Mouse (Mus musculus): ENCODE measurements around the gene Kl. TPM values are rescaled to one million over a fixed set of nuclear protein-coding genes. Genes with fewer than 3 reads are reported as not detected.

Kl gene
- total RNA-seq, 2 experiments from 2014 or later: 11.5 to 11.7 TPM

DNA sequence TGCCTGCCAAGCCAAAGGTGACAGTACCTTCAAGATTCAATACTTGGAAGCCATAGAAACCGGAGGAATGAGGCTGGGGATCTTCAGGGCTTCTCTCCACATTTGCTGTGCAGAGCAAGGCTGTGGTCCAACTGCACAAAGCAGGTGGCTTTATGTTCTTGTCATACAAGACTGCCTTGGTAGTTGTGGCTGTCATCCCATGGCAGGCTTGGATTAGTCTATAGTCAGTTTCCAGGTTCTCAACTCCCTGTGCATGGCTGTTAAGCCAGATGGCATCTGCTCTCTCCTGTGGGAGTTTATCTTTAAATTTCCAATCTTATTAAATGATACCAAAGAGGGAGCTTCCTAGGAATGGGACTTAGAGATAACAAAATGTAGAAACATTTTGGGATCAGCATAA is 9.2 kb downstream of the Kl start:
- peak in 1 of 2 experiments; percentile 45 for DNase-seq (ENCODE audit: low spot score in 2 of 2)

DNA sequence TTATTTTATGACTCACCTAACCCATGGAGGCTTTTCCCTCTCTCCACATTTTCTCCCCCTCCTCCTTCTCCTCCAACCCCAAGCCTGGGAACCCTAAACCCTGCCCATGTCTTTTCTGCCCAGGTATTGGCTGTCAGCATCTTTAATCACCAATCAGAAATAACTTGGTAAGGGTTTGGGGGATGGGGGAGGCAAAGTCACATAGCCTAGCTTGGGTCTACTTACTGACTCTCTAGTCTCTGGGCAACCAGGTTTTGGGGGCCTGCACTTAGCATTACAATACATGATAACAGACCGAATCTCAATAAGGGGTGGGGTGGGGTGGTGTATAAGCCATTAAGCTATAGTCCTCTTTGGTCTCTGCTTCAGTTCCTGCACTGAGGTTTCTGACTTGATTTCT is 10.3 kb downstream of the Kl start:
- no peak for DNase-seq (ENCODE audit: low spot score in 2 of 2)

DNA sequence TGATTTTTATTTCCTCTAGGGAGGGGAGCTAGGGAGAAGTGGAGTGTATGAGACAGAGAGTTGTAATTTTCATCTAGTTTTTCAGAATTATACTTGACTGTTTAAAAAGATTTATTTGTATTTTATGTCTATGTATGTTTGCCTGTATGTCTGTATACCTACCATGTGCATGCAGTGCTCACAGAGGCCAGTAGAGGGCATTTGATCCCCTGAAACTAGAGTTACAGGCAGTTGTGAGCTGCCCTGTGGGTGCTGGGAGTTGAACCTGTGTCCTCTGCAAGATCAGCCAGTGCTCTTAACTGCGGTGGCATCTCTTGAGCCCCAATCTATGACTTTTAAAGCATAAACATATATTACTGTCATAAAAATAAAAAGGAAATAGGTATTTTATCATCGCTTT is 15.5 kb downstream of the Kl start:
- no peak for DNase-seq (ENCODE audit: low spot score in 2 of 2)

DNA sequence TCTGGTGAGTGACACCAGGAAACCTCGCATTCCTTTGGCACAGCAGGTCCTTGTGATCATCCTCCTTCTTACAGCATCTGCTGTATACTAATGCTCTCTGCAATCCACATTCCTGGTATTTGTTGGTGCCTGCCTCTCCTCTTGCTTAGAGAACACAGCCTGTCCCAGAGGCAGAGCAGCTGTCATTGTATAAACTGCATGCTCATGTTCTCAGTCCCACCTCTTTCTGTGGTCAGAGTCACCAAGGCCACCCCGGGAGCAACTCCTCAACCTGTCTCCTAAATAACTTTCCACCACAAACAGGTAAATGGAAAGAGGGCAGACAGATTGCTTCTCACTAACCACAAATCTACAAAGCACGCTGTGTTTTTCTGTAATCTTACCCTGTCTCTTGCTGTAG is 18.1 kb downstream of the Kl start:
- peak in 1 of 2 experiments; percentile 39 for DNase-seq (ENCODE audit: low spot score in 2 of 2)

DNA sequence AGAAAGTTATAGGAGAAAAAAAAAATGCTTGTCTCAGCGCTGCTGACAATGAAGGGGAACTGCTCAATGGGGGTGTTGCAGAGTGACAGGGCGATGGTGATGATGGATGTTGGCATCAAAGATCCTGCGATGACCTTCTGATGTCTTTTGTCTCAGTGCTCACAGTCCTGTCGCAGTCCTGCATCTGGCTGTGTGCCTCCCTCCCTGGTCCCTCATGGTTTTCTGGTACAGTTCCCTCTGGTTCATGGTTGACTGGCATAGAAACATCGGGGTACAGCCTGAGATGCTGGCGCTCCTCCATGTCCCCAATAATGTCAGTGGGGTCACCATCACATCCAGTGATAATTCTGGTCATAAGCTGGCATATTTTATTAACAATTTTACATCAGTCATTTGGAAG is 18.7 kb downstream of the Kl start:
- no peak for DNase-seq (ENCODE audit: low spot score in 2 of 2)

DNA sequence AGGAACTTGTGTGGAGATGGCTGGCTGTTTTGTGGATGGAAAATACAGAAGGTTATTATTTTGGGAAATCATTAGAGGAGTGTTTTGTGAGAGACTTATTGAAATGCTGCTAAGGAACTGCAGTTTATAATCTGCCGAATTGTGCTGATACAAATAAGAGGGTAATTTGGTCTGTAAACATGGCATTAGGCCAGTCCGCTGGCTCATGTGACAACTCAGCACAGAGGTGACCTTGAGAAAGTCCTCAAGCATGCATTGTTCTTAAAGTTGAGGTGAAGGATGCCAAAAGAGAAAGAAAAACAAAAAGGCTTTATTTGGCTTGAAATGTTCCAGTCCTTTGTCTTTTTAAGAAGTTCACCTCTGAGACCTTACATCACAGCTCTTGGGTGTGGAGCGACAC is 21.8 kb downstream of the Kl start:
- no peak for DNase-seq (ENCODE audit: low spot score in 2 of 2)

DNA sequence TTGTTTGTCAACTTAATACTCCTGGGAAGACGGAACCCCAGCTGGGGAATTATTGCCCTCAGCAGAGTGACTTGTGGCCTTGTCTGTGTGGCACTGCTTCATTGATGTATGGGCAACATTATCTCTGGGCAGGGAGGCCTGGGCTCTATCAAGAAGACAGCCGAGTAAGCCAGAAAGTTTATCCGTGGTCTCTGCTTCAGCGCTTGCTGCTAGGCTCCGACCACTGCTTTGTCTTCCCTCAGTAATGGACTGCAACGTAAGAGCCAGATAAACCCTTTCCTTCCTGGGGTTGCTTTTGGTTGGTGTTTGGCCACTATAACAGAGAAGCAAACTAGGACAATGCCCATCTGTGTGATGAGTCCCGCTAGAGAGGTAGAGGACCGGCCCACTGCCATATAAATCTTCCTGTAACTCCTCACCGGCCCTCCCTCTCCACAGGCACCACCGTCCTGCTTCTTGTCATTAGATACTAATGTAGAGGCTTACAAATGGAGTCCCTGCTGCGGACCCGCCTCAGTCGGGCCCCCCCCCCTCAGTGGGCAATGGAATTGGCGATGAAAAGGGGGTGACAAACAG is 25.1 kb downstream of the Kl start:
- no peak for DNase-seq (ENCODE audit: low spot score in 2 of 2)

DNA sequence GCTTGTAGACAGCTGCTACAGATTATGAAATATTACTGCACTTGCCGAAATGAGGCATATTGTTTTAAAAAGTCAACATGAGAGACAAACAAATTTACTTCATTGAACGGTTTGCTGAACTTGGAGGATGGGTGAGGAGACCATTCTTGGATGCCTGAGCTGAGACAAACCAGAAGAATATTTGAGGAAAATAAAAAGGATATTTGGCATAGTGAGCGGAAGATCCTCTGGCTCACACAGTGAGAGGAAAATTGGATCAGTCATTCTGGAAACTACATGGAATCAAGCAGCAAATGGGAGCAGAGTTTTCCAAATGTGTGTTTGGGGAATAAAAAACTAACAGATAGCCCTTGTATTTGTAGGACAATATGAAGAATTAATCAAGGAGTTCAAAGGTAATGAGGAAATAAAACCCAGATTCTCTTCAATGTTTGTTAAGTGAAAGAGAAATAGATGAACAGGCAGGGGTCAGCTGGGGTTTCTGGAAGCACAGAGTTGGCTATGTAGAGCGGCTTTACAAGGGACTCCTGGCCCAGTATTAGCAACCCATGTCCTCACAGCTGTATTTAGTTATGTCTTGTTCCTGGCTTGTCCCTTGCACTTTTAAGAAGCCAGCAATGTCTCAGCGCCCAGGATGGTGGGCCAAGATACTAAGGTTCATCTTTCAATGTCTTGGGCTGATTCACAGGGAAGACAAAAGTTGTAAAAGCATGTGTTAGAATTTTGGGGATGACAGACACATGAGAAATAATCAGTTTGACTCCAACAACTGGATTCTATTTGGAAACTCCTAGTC is 27.1 kb downstream of the Kl start:
- DNase-seq (ENCODE audit: low spot score in 2 of 2): no peak

DNA sequence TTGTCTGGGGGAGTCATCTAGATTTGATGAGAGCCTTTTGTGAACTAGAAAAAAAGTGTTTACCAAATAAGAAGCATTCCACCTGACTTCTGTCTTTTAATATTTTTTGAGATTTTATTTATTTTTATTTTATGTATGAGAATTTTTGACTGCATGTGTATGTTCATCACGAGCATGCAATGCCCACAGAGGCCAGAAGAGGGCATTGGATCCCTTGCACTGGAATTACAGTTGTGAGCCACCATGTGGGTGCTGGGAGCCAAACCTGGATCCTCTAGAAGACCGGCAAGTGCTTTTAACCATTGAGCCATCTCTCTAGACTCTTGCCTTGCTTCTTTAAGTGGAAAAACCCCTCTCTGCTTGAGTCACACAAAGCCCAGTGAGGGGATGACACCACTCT is 29.7 kb downstream of the Kl start:
- no peak for DNase-seq (ENCODE audit: low spot score in 2 of 2)

DNA sequence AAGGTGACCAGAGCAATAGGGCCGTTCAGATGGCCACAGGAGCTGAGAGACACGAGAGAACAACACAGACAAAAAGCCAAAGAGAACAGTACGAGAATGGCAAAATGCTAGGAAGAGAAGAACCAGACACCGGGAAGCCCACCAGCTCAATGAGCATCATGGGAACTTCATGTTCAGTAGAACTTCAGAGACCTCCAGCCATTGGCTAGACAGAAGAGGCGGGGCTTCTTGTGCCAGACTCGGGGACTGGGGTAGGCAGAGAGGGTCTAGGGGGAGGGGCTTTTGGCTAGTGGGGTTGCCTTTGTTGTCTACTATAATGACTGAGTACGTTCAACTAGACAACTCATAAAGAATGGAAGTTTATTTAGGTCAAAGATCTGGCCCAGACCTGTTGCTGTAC is 41.7 kb downstream of the Kl start:
- DNase-seq (ENCODE audit: low spot score in 2 of 2): no peak

DNA sequence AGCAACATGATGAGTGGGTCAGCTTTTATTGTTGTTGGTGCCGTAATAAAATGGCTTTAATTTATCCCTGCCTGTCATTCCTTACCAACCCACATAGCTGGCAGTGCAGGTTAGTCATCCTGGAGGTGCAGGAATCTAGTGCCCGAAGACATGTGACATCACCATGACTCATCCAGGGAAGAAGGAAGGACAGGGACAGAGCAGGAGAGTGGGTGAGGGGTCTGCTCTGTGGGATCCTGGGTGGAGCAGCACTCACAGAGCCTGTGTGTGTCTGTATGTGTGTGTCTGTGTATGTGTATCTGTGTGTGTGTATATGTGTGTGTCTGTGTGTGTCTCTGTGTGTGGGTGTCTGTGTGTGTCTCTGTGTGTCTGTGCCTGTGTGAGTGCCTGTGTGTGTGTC is 44.2 kb downstream of the Kl start:
- no peak for DNase-seq (ENCODE audit: low spot score in 2 of 2)

DNA sequence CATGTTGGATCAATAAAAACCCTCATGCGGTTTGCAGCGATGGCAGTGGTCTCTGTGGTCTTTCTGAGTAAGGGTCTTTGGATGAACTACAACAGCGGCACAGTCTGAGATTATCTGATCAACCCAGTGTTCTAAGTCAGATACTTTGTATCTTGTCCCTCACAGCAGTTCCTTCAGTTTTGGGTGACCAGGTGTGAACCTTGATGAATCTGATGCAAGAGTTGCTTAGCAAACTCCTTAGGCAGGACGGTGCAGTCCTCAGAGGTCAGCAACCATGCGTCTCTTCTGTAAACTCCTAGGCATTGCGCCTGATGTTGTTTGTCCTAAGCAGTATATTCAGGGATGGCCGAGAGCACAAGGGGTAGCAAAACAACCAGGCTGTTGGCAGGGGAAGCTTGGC is 48.7 kb downstream of the Kl start:
- no peak for DNase-seq (ENCODE audit: low spot score in 2 of 2)

DNA sequence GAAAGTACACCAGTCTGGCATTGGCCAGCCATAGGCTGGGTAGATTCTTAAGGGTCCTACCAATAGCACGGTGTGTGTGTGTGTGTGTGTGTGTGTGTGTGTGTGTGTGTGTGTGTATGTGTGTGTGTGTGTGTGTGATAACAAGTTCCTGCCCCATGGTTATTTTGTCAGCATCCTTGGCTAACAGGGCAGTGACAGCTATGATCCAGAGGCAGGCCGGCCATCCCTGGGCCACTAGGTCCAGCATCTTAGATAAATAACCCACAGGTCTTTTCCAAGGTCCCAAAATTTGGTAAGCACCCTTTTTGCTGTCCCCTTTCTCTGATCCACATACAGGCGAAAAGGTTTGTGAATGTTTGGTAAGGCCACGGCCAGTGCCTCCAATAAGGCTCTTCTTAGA is 49.6 kb downstream of the Kl start:
- no peak for DNase-seq (ENCODE audit: low spot score in 2 of 2)

DNA sequence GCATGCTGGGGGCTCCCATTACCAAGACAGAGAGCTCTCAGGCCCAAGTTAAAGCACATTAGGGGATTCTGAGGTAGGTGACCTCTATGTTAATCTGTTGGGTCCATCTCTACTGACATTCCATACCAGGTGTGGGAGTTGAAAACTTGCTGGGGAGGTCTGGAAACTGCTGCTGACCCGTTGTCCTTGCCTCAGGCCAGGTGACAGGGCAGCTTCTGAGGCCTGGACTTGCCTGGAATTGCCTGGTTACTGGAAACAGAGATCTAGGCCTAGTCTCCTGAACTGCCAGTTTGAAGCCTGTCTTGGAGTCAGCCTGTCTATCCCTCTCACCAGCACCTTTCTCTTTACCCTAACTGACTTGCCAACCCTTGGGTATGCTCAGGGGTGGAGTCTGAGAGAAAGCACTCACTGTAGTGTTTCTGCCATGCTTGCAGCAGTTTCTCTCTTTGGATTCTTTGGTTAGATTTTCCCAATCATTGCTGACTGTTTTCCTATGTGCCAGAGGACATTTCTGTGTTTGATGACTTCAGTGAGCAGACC is 51.9 kb downstream of the Kl start:
- no peak for DNase-seq (ENCODE audit: low spot score in 2 of 2)

DNA sequence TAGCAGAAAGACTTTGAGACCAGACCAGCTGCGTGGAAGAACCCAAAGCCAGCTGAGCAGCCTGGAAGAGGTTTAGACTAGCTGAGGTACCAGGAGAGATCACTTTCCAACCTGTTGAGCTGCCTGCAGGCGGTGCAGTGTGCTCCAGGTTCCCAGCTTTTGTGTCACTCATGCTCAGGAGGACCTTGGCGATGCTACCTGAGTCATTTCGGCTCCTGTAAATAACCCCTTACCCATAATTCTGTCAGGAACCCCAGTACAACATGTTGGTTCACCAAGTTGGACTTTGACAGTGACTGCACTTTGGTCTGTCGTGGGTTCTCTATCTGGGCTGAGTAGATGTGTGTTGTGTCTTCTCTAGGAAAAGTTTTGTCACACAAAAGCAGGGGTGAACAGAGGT is 66.0 kb downstream of the Kl start:
- DNase-seq (ENCODE audit: low spot score in 2 of 2): no peak

DNA sequence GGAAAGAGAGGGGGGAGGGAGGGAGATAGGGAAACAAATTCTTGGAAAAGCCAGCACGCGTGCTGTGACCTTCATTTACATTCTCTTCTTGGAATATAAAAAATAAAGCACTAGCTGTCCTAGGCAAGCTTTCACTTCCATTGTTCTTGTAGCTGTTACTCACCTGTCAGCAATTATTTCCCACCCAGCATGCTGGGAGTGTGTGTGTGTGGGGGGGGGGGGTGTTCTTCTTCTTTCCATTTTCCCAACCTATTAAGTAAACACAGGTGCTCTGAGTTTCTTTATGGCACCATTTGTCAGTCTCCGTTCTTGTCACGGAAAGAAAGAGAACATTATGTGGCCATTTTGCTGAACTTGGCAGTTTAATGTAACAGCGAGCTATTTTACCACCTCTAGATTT is 66.6 kb downstream of the Kl start:
- DNase-seq (ENCODE audit: low spot score in 2 of 2): no peak

DNA sequence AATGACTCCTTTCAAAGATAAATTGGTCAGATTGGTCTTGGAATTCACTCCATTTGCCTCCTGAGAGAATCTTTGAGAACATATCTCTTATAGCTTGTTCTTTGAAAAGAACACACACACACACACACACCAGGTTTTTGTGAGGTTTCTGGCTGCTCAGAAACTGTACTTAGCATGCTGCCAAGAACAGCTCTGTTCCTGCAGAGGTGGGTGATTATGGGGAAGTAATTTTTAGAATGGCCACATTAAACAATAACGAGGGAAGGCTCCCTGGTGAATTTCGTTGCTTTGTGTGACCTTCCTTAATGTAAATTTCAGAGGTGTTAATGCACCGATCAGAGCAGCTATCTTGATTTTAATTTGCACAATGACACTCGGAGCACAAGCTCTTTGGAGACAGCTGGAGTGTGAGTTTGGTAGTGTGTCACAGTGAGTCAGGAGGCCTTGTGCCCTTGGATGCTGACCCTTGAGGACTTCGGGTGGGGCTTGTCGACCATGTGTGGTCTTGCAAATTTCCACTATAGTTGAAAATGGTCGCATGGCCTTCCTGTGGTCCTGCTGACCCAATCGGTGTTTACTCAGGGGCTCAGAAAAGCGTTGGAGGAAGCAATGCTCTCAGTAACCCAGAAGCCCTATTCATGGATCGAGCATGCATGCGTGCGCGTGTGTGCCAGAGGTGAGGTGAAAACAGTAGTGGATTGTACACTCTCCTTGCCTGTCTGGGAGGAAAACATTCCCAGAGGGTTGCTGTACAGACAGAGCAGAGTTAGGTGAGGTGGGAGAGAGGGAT is 67.8 kb downstream of the Kl start:
- DNase-seq (ENCODE audit: low spot score in 2 of 2): no peak

DNA sequence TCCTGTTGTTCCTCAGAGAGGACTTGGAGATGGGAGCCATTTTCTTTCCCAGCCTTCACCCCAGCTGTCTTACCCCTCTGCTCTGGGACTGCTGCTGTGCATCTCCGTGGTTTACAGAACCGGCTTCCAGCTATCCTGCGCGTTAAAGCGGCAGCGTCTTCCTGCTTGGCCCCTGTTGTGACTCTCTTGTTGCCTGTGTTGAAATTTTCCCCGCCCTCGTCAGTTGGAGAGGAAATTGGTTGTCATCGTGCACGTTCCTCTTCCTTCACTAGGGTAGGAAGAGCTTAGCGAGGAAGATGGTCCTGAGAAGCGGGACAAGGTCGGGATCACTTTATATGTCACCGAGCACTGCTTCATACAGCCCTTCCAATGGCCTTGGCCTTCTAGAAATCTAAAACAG is 68.4 kb downstream of the Kl start:
- DNase-seq (ENCODE audit: low spot score in 2 of 2): no peak

DNA sequence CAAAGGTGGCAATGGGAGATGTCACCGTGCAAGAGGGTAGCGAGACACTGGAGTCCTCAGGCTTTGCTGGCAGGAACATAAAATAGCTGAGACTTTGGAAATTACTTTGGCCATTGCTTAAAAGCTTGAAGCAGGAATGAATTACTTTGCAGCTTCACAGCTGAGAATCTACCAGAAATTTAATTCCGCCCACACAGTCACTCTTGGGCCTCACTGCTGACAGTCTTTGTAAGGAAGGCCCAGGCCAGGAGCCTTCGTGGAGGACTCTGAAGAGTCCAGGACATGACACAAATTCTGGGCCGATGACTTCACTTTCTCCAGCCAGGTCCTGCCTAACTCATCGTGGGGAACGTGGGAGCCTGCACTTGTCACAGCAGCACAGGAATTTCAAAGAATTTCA is 69.6 kb downstream of the Kl start:
- DNase-seq (ENCODE audit: low spot score in 2 of 2): no peak

DNA sequence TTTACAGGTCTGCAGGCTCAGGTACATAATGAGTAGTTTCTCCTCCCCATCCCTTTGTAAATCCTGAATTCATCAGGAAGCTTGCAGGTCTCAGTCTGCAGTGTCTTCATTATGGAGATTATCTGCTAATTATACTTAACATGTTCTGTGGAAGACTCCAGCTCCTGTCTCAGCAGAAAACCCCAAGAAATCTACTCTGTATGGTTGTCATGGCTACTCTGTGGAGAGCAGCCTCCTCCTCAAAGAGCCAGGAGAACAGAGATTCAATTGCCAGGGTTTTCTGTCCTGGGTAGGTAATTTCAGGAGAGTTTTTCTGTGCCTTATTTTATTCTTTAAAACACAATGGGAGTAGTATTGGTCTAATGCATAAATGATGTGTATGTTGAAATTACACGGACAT is 70.5 kb downstream of the Kl start:
- no peak for DNase-seq (ENCODE audit: low spot score in 2 of 2)

DNA sequence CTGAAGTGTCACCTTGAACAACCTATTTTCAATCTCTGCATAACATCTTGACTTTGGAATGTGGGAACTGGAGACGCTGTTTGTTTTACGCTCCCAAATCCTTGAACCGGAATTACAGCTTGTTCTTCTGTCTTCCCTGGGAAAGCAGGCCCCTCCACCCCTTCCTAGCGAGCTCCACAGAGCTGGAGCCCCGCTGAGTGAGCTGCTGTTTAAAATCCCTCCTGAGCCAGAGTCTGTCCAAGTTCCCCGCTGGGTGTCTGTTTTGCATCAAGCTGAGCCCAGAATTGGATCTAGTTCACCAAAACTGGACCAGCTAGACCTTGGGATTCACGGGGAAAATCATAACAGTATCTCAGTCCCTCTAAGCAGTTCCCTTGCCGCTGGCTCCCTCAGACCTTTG is 71.1 kb downstream of the Kl start:
- DNase-seq (ENCODE audit: low spot score in 2 of 2): peak in 1 of 2 experiments; percentile 44

DNA sequence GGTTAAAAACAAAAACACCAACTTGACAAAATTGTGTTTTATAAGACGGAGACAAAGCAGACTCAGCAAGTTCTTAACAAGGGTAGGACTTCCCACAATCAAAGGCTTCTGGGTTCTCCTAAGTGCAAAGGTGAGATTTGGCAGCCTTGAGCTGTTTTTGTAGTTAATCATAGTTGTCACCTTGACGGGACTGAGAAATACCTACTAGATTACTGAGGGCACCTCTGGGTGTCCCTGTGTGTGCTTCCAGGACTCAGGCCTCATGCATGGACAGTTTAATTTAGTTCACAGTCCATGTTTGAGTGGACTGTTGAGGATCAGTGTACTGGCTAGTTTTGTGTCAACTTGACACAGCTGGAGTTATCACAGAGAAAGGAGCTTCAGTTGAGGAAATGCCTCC is 72.1 kb downstream of the Kl start:
- DNase-seq (ENCODE audit: low spot score in 2 of 2): no peak

All from layer of hippocampus, adult 18-20 months (tissue).